Mouse (Mus musculus) E14TG2a.4 (cell line): ENCODE data around the gene Ak9.
A peak's percentile ranks its signal among the peaks of the same experiment; 100 is the strongest.
"Not testable (repeated sequence)": the region's sequence is repeated elsewhere in the genome, so short reads cannot be mapped to it uniquely, and the experiment has no call there.

Source experiments
- H3K27me3 ChIP-seq: 2 replicates; pipeline ENCODE4 v1.6.1; 2014; ENCODE audit warnings: low read length, control low read depth; ENCODE audit not compliant: insufficient read depth
- H3K36me3 ChIP-seq: 2 replicates; pipeline ENCODE4 v1.6.1; 2014; ENCODE audit warnings: low read length, control low read depth; ENCODE audit not compliant: insufficient read depth
- H3K4me1 ChIP-seq: replicated peaks from 2 replicates; pipeline ENCODE4 v1.6.1; 2014; ENCODE audit warnings: low read depth, low read length, control low read depth
- H3K4me3 ChIP-seq: replicated peaks from 2 replicates; pipeline ENCODE4 v1.5.1; 2014; ENCODE audit warnings: mild to moderate bottlenecking, low read length
- H3K9me3 ChIP-seq: 2 replicates; pipeline ENCODE4 v1.6.1; 2014; ENCODE audit warnings: low read length, control low read depth
- CTCF ChIP-seq: conservative IDR thresholded peaks from 2 replicates; pipeline ENCODE4 v1.5.1; 2014; ENCODE audit warnings: low read length
- NANOG ChIP-seq: IDR thresholded peaks from 2 replicates; pipeline ENCODE4 v1.6.1; 2014; ENCODE audit warnings: borderline replicate concordance, low read length, mixed read lengths
- POU5F1 ChIP-seq: IDR thresholded peaks from 2 replicates; pipeline ENCODE4 v1.6.1; 2014; ENCODE audit warnings: low read length, borderline replicate concordance

Ak9 gene

GRCm38 (mm10) chr10:41385506-41386221 lies 81.9 kb downstream of the Ak9 start:
- no peak overlapping the region for H3K4me3 ChIP-seq
- no peaks in the 10 kb centered on the region for H3K9me3 ChIP-seq

GRCm38 (mm10) chr10:41393555-41393954 lies 89.8 kb downstream of the Ak9 start:
- Histone ChIP-seq H3K9me3 (peaks cover 29% of the 10 kb centered on the region), H3K4me3 (no peak overlapping the region), H3K4me1 (peaks cover 16% of the 10 kb centered on the region), H3K36me3 (no peaks in the 10 kb centered on the region), H3K27me3 (no peaks in the 10 kb centered on the region)
- TF ChIP-seq CTCF = peak; percentile 27
- no peak for TF ChIP-seq POU5F1
- no peak for TF ChIP-seq NANOG

More at GRCm38 (mm10) chr10:41385506-41386221, 81.9 kb downstream of the Ak9 start:
- Histone ChIP-seq H3K27me3 (no peaks in the 10 kb centered on the region), H3K4me1 (peaks cover 8% of the 10 kb centered on the region), H3K36me3 (no peaks in the 10 kb centered on the region)
- TF ChIP-seq NANOG (no peak), POU5F1 (no peak), CTCF (no peak)

GRCm38 (mm10) chr10:41401097-41401496 lies 97.3 kb downstream of the Ak9 start:
- peaks cover 54% of the 10 kb centered on the region for H3K9me3 ChIP-seq
- TF ChIP-seq POU5F1 = no peak
- peak; percentile 99 for TF ChIP-seq NANOG
- no peak for TF ChIP-seq CTCF
- peaks cover 34% of the 10 kb centered on the region for H3K4me1 ChIP-seq
- no peaks in the 10 kb centered on the region for H3K27me3 ChIP-seq
- peaks cover 18% of the 10 kb centered on the region for H3K36me3 ChIP-seq
- no peak overlapping the region for H3K4me3 ChIP-seq

DNA sequence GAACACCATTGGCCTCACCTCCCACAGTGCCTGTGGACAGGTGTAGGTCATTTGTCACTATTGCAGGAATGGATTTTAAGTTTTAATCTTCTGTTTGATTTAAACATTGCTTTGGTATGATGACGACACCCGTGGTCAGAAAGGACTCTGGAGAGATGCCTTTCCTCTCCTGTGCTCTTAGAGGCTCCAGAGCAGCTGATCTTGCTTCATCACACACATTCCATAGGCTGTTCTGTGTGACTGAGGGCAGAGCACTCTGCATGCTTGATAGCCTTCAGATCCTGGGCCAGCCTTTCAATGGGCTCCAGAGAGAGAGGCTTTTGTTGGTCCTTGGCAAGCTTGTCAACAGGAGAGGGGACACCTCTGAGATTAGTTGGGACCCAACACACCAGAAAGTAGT lies 99.6 kb downstream of the Ak9 start:
- TF ChIP-seq CTCF (no peak), NANOG (no peak), POU5F1 (no peak)
- no peaks in the 10 kb centered on the region for H3K27me3 ChIP-seq
- H3K4me3 ChIP-seq = no peak overlapping the region
- H3K4me1 ChIP-seq = peaks cover 34% of the 10 kb centered on the region
- peaks cover 58% of the 10 kb centered on the region for H3K9me3 ChIP-seq
- peaks cover 41% of the 10 kb centered on the region for H3K36me3 ChIP-seq

DNA sequence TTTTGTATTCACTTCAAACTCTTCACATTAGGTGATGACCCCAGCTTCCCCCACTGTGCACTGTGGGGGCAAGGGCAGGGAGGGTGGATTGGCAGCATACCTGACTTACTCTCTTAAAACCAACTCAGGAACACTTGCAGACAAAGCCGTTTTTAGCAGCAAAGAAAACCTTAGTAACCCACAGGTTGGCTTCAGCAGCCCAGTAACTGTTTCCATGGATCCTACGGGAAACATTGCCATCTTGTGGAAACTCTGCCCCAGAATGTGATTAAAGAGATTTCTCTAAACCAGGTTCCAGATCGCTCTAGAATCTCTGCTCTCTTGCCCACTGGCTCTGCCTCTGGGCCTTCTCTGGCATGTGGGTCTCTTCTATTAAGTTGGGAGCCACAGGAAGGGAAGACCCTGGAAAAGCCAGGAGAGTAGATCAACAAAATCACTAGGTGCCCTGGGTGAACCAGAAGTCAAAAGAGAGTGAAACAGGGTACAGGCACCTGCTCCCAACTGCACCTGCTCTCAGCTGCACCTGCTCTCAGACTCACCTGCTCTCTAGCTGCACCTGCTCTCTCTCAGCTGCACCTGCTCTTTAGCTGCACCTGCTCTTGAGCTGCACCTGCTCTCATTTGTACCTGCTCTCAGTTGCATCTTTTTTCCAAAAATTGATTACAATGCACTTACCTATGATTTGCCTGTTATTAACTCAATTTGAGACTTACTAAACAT lies 100.3 kb downstream of the Ak9 start:
- Histone ChIP-seq H3K9me3 (peaks cover 58% of the 10 kb centered on the region), H3K36me3 (peaks cover 48% of the 10 kb centered on the region), H3K4me3 (no peak overlapping the region), H3K27me3 (no peaks in the 10 kb centered on the region), H3K4me1 (peaks cover 34% of the 10 kb centered on the region)
- TF ChIP-seq POU5F1 (no peak), NANOG (no peak), CTCF (no peak; the same call in 1 of the 2 replicates)

DNA sequence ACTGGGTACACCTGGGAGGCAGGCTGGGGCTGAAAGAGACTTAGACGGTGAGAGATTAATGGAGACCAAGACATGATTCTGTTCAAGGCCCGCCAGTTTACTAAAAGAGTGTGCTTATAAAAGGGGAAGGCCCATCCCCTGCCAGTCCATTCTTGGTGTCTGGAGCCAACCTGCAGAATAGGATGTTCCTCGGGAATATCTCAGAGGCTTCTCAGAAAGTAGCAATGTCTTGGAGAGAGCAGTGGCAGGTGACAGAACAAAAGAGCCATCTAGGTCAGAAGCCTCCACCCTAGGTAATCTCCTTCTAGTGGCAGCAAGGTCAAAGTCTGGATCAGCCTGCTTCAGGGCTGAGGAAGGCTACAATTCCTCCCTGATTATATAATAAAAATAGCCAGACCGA lies 106.4 kb downstream of the Ak9 start:
- H3K4me3 ChIP-seq, H3K4me1 ChIP-seq, H3K27me3 ChIP-seq: not testable (repeated sequence)
- Histone ChIP-seq H3K36me3 (peaks cover 51% of the 10 kb centered on the region), H3K9me3 (peaks cover 61% of the 10 kb centered on the region)

GRCm38 (mm10) chr10:41410821-41411220 lies 107.0 kb downstream of the Ak9 start:
- peaks cover 44% of the 10 kb centered on the region for H3K36me3 ChIP-seq
- H3K4me1 ChIP-seq, H3K4me3 ChIP-seq, H3K27me3 ChIP-seq: not testable (repeated sequence)
- peak; percentile 71 for TF ChIP-seq NANOG
- H3K9me3 ChIP-seq = peaks cover 60% of the 10 kb centered on the region

DNA sequence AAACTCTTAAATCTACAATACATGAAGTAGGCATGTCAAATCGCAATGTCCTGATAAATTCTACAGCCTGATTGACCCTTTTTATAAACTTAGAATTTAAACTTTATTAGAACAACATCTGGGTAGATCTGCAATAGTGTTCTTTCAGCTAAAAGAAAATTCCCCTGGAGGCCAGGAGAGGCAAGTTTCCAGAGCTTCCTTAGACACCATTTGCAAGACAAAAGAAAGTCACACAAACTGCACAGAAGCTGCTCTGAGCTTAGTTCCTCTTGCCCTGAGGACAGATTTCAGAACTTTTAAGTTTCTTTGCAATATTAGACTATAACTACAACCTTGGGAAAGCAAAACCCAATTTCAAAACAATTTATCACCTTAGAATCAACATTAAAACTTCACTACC lies 109.7 kb downstream of the Ak9 start:
- Histone ChIP-seq H3K9me3 (peaks cover 45% of the 10 kb centered on the region), H3K36me3 (peaks cover 18% of the 10 kb centered on the region), H3K4me3 (peak overlapping the region; percentile 68; the same call in 1 of the 2 replicates), H3K4me1 (peaks cover 22% of the 10 kb centered on the region)
- not testable (repeated sequence) for H3K27me3 ChIP-seq
- TF ChIP-seq POU5F1 = 0 out of 2 replicates have a peak, but pooled peaks have one; percentile 19

GRCm38 (mm10) chr10:41415368-41415767 lies 111.6 kb downstream of the Ak9 start:
- Histone ChIP-seq H3K9me3 (peaks cover 26% of the 10 kb centered on the region), H3K4me1 (peaks cover 34% of the 10 kb centered on the region), H3K4me3 (peak overlapping the region; percentile 68)
- not testable (repeated sequence) for H3K36me3 ChIP-seq, H3K27me3 ChIP-seq
- peak; percentile 55; the same call in 1 of the 2 replicates for TF ChIP-seq NANOG
